Mouse (Mus musculus): ENCODE results near the gene Sfrp4.

DNA sequence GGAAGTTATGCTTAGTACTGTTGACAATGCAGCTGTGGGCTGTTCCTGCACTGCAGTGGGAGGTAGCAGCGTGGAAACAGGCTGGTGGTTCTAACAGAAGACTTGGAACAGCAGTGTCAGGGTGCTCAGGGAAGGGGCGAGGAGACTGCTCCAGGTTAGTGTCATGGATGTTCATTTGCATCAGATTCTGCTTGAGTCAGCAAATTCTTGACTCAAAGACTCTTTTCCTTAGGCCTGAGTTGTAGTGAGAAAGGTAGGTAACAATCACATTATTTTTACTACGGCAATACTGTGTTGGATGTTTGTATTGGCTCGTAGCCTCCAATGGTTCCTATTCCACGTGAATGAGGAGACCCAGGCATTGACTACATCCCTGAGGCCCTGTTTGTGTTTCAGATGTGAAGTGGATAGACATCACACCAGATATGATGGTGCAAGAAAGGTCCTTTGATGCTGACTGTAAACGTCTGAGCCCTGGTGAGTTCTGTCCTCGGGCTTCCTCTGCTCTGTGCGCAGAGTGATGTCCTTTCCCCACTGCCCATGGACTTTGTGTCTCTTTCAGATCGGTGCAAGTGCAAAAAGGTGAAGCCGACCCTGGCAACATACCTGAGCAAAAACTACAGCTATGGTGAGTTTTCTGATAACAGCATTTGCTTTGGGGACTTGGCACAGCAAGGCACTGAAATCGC is 1.9 kb downstream of the Sfrp4 start:
- no peak for TF ChIP-seq CTCF (IDR thresholded peaks at IDR 0.05; ENCODE audit: control insufficient read depth, insufficient read depth, insufficient read length)
- no peak for TF ChIP-seq CEBPB (IDR thresholded peaks at IDR 0.05; ENCODE audit: low read depth)
- no peak for TF ChIP-seq MAX (IDR thresholded peaks at IDR 0.05)
